Mouse (Mus musculus) inflammation-experienced regulatory T-cells (primary cell): Measurements from ENCODE around the gene Rbm26. TPM values are rescaled to one million over a fixed set of nuclear protein-coding genes. Genes with fewer than 3 reads are reported as not detected.

ENCODE experiments used
- polyA plus RNA-seq, 2 experiments: library from polyadenylated mRNA; unstranded; fragments of 100-300 nt; shearing (Covaris generic); gene quantifications; one replicate each; pipeline ENCODE4 v1.2.1; 2017

Gene Rbm26
- polyA plus RNA-seq = 10 to 100 TPM; 51.3 to 57.7 TPM

GRCm38 (mm10) chr14:105177238-105177693, at the start of gene Rbm26:
Rbm26 (minus strand) TSS chr14:105177327.

Other genes with a start within 250 kb of the Rbm26 start
- 100 to 1,000 TPM in 1 of 2 experiments, 10 to 100 TPM in 1; 88.1 to 102 TPM for gene Ndfip2, start 81.2 kb upstream of the Rbm26 start, polyA plus RNA-seq